Mouse (Mus musculus): ENCODE measurements around the gene Ndufv1. TPM values are rescaled to one million over a fixed set of nuclear protein-coding genes. Genes with fewer than 3 reads are reported as not detected.
A peak's percentile ranks its signal among the peaks of the same experiment; 100 is the strongest.

Gene Ndufv1
- polyA plus RNA-seq, 1 experiment from 2014 or later: 213 TPM

- Histone ChIP-seq H3K9ac (ENCODE audit: low read length) (0 out of 2 replicates have a peak overlapping the region, but pooled peaks have one; percentile 38), H3K27me3 (ENCODE audit: control insufficient read depth, insufficient read depth, low read length) (no peaks in the 10 kb centered on the region), H3K27ac (replicated peaks) (0 out of 2 replicates have a peak overlapping the region, but pooled peaks have one; percentile 24), H3K4me1 (replicated peaks; ENCODE audit: control insufficient read depth, insufficient read depth) (no peaks in the 10 kb centered on the region), H3K36me3 (ENCODE audit: control insufficient read depth, insufficient read depth, low read length) (no peaks in the 10 kb centered on the region), H3K4me3 (ENCODE audit: low read depth, low read length) (no peak overlapping the region), H3K4me2 (replicated peaks; ENCODE audit: low read depth) (peak overlapping the region; percentile 18), H3K9me3 (ENCODE audit: control insufficient read depth, low read length) (no peaks in the 10 kb centered on the region)
- no peak for TF ChIP-seq CTCF (IDR thresholded peaks at IDR 0.05; ENCODE audit: low read depth)
- no peak for TF ChIP-seq EP300 (optimal IDR thresholded peaks at IDR 0.05)
- WGBS: 60% methylated on average over 12 of the region's 12 CpGs
- peak; percentile 82 for ATAC-seq (ENCODE audit: low FRiP score, low TSS enrichment)
- DNase-seq (ENCODE audit: low spot score): peak; percentile 75
These were observed 23.9 kb upstream of the Ndufv1 start for GRCm38 (mm10) chr19:4036327-4037045.

- Histone ChIP-seq H3K27ac (replicated peaks) (peak overlapping the region; percentile 30; the same call in 1 of the 2 replicates), H3K4me1 (replicated peaks; ENCODE audit: control insufficient read depth, insufficient read depth) (no peaks in the 10 kb centered on the region), H3K36me3 (ENCODE audit: control insufficient read depth, insufficient read depth, low read length) (no peaks in the 10 kb centered on the region), H3K9me3 (ENCODE audit: control insufficient read depth, low read length) (no peaks in the 10 kb centered on the region), H3K27me3 (ENCODE audit: control insufficient read depth, insufficient read depth, low read length) (no peaks in the 10 kb centered on the region), H3K4me2 (replicated peaks; ENCODE audit: low read depth) (no peak overlapping the region), H3K9ac (ENCODE audit: low read length) (no peak overlapping the region), H3K4me3 (ENCODE audit: low read depth, low read length) (no peak overlapping the region)
- ATAC-seq (ENCODE audit: low FRiP score, low TSS enrichment): no peak
- TF ChIP-seq EP300 (optimal IDR thresholded peaks at IDR 0.05) (no peak), CTCF (IDR thresholded peaks at IDR 0.05; ENCODE audit: low read depth) (no peak)
- DNase-seq (ENCODE audit: low spot score): no peak
- 48% methylated on average over 5 of the region's 5 CpGs for WGBS
These were observed 21.1 kb upstream of the Ndufv1 start for GRCm38 (mm10) chr19:4033742-4034141.

GRCm38 (mm10) chr19:4033298-4033697 is 20.7 kb upstream of the Ndufv1 start:
- WGBS: 44% methylated on average over 3 of the region's 3 CpGs
- ATAC-seq (ENCODE audit: low FRiP score, low TSS enrichment) (no peak), DNase-seq (ENCODE audit: low spot score) (peak; percentile 40)
- Histone ChIP-seq H3K4me1 (replicated peaks; ENCODE audit: control insufficient read depth, insufficient read depth) (no peaks in the 10 kb centered on the region), H3K4me3 (ENCODE audit: low read depth, low read length) (no peak overlapping the region), H3K27ac (replicated peaks) (no peak overlapping the region; the same call in 1 of the 2 replicates), H3K27me3 (ENCODE audit: control insufficient read depth, insufficient read depth, low read length) (no peaks in the 10 kb centered on the region), H3K36me3 (ENCODE audit: control insufficient read depth, insufficient read depth, low read length) (no peaks in the 10 kb centered on the region), H3K4me2 (replicated peaks; ENCODE audit: low read depth) (no peak overlapping the region), H3K9me3 (ENCODE audit: control insufficient read depth, low read length) (no peaks in the 10 kb centered on the region), H3K9ac (ENCODE audit: low read length) (no peak overlapping the region)
- no peak for TF ChIP-seq EP300 (optimal IDR thresholded peaks at IDR 0.05)
- no peak for TF ChIP-seq CTCF (IDR thresholded peaks at IDR 0.05; ENCODE audit: low read depth)

GRCm38 (mm10) chr19:4032668-4033067 is 20.1 kb upstream of the Ndufv1 start:
- TF ChIP-seq EP300 (optimal IDR thresholded peaks at IDR 0.05) (no peak), CTCF (IDR thresholded peaks at IDR 0.05; ENCODE audit: low read depth) (no peak)
- no peaks in the 10 kb centered on the region for H3K4me1 ChIP-seq (replicated peaks; ENCODE audit: control insufficient read depth, insufficient read depth)
- no peaks in the 10 kb centered on the region for H3K9me3 ChIP-seq (ENCODE audit: control insufficient read depth, low read length)
- H3K36me3 ChIP-seq (ENCODE audit: control insufficient read depth, insufficient read depth, low read length): no peaks in the 10 kb centered on the region
- DNase-seq (ENCODE audit: low spot score) (no peak), ATAC-seq (ENCODE audit: low FRiP score, low TSS enrichment) (no peak)
- H3K4me3 ChIP-seq (ENCODE audit: low read depth, low read length): no peak overlapping the region
- H3K27me3 ChIP-seq (ENCODE audit: control insufficient read depth, insufficient read depth, low read length): no peaks in the 10 kb centered on the region
- WGBS: 60% methylated on average over 7 of the region's 7 CpGs
- no peak overlapping the region for H3K9ac ChIP-seq (ENCODE audit: low read length)
- H3K4me2 ChIP-seq (replicated peaks; ENCODE audit: low read depth): no peak overlapping the region
- H3K27ac ChIP-seq (replicated peaks): no peak overlapping the region

GRCm38 (mm10) chr19:4027576-4027975 is 15.0 kb upstream of the Ndufv1 start:
- Histone ChIP-seq H3K4me1 (replicated peaks; ENCODE audit: control insufficient read depth, insufficient read depth) (no peaks in the 10 kb centered on the region), H3K27me3 (ENCODE audit: control insufficient read depth, insufficient read depth, low read length) (no peaks in the 10 kb centered on the region), H3K27ac (replicated peaks) (no peak overlapping the region), H3K4me2 (replicated peaks; ENCODE audit: low read depth) (no peak overlapping the region), H3K36me3 (ENCODE audit: control insufficient read depth, insufficient read depth, low read length) (no peaks in the 10 kb centered on the region), H3K9me3 (ENCODE audit: control insufficient read depth, low read length) (no peaks in the 10 kb centered on the region), H3K9ac (ENCODE audit: low read length) (no peak overlapping the region), H3K4me3 (ENCODE audit: low read depth, low read length) (no peak overlapping the region)
- DNase-seq (ENCODE audit: low spot score): no peak
- ATAC-seq (ENCODE audit: low FRiP score, low TSS enrichment): no peak
- TF ChIP-seq CTCF (IDR thresholded peaks at IDR 0.05; ENCODE audit: low read depth): no peak
- no peak for TF ChIP-seq EP300 (optimal IDR thresholded peaks at IDR 0.05)

- DNase-seq (ENCODE audit: low spot score) (no peak), ATAC-seq (ENCODE audit: low FRiP score, low TSS enrichment) (no peak)
- Histone ChIP-seq H3K27me3 (ENCODE audit: control insufficient read depth, insufficient read depth, low read length) (no peaks in the 10 kb centered on the region), H3K9me3 (ENCODE audit: control insufficient read depth, low read length) (no peaks in the 10 kb centered on the region), H3K4me2 (replicated peaks; ENCODE audit: low read depth) (no peak overlapping the region), H3K27ac (replicated peaks) (no peak overlapping the region), H3K36me3 (ENCODE audit: control insufficient read depth, insufficient read depth, low read length) (no peaks in the 10 kb centered on the region), H3K4me1 (replicated peaks; ENCODE audit: control insufficient read depth, insufficient read depth) (no peaks in the 10 kb centered on the region), H3K4me3 (ENCODE audit: low read depth, low read length) (no peak overlapping the region), H3K9ac (ENCODE audit: low read length) (no peak overlapping the region)
- no peak for TF ChIP-seq CTCF (IDR thresholded peaks at IDR 0.05; ENCODE audit: low read depth)
- no peak for TF ChIP-seq EP300 (optimal IDR thresholded peaks at IDR 0.05)
- 61% methylated on average over 7 of the region's 7 CpGs for WGBS
These were observed 10.6 kb upstream of the Ndufv1 start for GRCm38 (mm10) chr19:4023185-4023584.
